29 mouse cellular contexts compared by ENCODE assay signal in the genomic region with DNA sequence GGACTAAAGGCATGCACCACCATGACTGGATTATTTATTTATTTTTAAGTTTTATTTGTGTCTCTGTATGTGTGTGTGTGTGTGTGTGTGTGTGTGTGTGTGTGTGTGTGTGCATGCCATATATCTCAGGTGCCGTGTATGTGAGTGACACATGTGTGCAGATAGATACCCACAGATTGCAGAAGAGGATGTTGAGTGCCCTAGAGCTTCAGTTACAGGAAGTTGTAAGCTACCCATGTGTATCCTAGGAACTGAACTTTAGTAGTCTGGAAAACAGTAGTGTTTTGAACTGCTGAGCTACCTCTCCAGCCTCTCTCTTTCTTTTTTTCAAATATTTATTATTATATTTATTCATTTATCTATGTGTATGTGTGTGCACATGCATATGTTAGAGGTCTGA. TPM values are rescaled to one million over a fixed set of nuclear protein-coding genes. Genes with fewer than 3 reads are reported as not detected.
DNase-seq lines count a peak whose midpoint lies in the region; ATAC-seq and TF ChIP-seq lines count a peak whose summit lies in the region.
"Had no signal": no experiment of that assay in that cellular context is flagged by ENCODE, and none has a peak within 500 bp of the region (broad histone marks: within the 10 kb centered on the region; RNA-seq: fewer than 3 reads in every experiment).

No protein-coding gene starts in this region.

- no peak for DNase-seq in heart, adult 8-10 months (ENCODE audit: low spot score)
- DNase-seq in lung, postnatal 0 days (ENCODE audit: low spot score), result no peak
- no peak for DNase-seq in lung, postnatal 25 days (ENCODE audit: low spot score)
- no peak for DNase-seq in left cerebral cortex, postnatal 36 days (ENCODE audit: low spot score in 2 of 2)
- DNase-seq in layer of hippocampus, adult 11-12 months (ENCODE audit: low spot score), result no peak
- DNase-seq: adrenal gland, postnatal 10 days; cerebellum, adult 11 months; cerebellum, postnatal 10 days; liver, embryonic 13.5 days; midbrain, embryonic 14.5 days; right cerebral cortex, postnatal 14 days; spleen, adult 18-20 months had no signal

- H3K27me3 ChIP-seq in heart, embryonic 15.5 days, result no peaks in the 10 kb centered on the region
- H3K27me3 ChIP-seq in lung, postnatal 0 days (replicated peaks; ENCODE audit: insufficient read depth, low read length), result no peaks in the 10 kb centered on the region
- H3K27me3 ChIP-seq: embryonic facial prominence, embryonic 15.5 days; limb, embryonic 13.5 days had no signal

- intact Hi-C loops in left cerebral cortex, postnatal 36 days (cut with DNase I), result no loop called here

- no peak for TF ChIP-seq EP300 in lung, postnatal 0 days (IDR thresholded peaks at IDR 0.05)

- no peak for TF ChIP-seq CTCF in lung, postnatal 0 days (IDR thresholded peaks at IDR 0.05)

- no peak for ATAC-seq in heart, embryonic 15.5 days (replicated peaks; ENCODE audit: insufficient number of reproducible peaks, insufficient read depth, low FRiP score, low read depth)
- ATAC-seq in lung, postnatal 0 days, result no peak
- ATAC-seq in neutrophil, adult 5-6 weeks (ENCODE audit: extremely low read depth, insufficient number of reproducible peaks, low FRiP score, poor library complexity, severe bottlenecking), result peak; percentile 35; the same call in 1 of the 2 replicates
- ATAC-seq: forebrain, embryonic 16.5 days; hindbrain, postnatal 0 days; Patski had no signal

- H3K27ac ChIP-seq in heart, embryonic 15.5 days, result peak overlapping the region; percentile 15
- 0 out of 2 replicates have a peak overlapping the region, but pooled peaks have one; percentile 68 for H3K27ac ChIP-seq in lung, postnatal 0 days (ENCODE audit: low read length)
- H3K27ac ChIP-seq: embryonic facial prominence, embryonic 15.5 days; hindbrain, embryonic 10.5 days; hindbrain, postnatal 0 days; limb, embryonic 13.5 days; liver, embryonic 13.5 days had no signal

- no peak overlapping the region for H3K4me2 ChIP-seq in heart, embryonic 15.5 days
- no peak overlapping the region for H3K4me2 ChIP-seq in lung, postnatal 0 days (replicated peaks; ENCODE audit: low read depth, low read length)
- H3K4me2 ChIP-seq: embryonic facial prominence, embryonic 15.5 days; limb, embryonic 13.5 days; liver, embryonic 13.5 days; lung, embryonic 14.5 days had no signal

- no peaks in the 10 kb centered on the region for H3K36me3 ChIP-seq in heart, embryonic 15.5 days
- H3K36me3 ChIP-seq in lung, postnatal 0 days (ENCODE audit: insufficient read depth, low read length), result no peaks in the 10 kb centered on the region
- H3K36me3 ChIP-seq: embryonic facial prominence, embryonic 15.5 days; hindbrain, embryonic 10.5 days; limb, embryonic 13.5 days; liver, embryonic 13.5 days had no signal

- H3K4me1 ChIP-seq in heart, embryonic 15.5 days (replicated peaks), result peaks cover 14% of the 10 kb centered on the region
- H3K4me1 ChIP-seq in lung, postnatal 0 days (ENCODE audit: insufficient read depth, low read depth, low read length), result no peaks in the 10 kb centered on the region
- H3K4me1 ChIP-seq: embryonic facial prominence, embryonic 15.5 days; hindbrain, embryonic 10.5 days; limb, embryonic 13.5 days had no signal

- 63% methylated on average over 1 of the region's 1 CpGs for WGBS in heart, embryonic 15.5 days
- WGBS in lung, postnatal 0 days, result 63% methylated on average over 1 of the region's 1 CpGs

- H3K4me3 ChIP-seq in heart, embryonic 15.5 days, result no peak overlapping the region
- no peak overlapping the region for H3K4me3 ChIP-seq in lung, postnatal 0 days (ENCODE audit: low read depth, low read length)
- H3K4me3 ChIP-seq: embryonic facial prominence, embryonic 15.5 days; hindbrain, embryonic 10.5 days; limb, embryonic 13.5 days; liver, embryonic 13.5 days; megakaryocyte, embryonic 14.5 days; myocyte had no signal

- no peak overlapping the region for H3K9ac ChIP-seq in heart, embryonic 15.5 days
- no peak overlapping the region for H3K9ac ChIP-seq in lung, postnatal 0 days (replicated peaks; ENCODE audit: low read depth)
- H3K9ac ChIP-seq: embryonic facial prominence, embryonic 15.5 days; limb, embryonic 13.5 days; liver, embryonic 13.5 days; lung, embryonic 14.5 days had no signal

- no peaks in the 10 kb centered on the region for H3K9me3 ChIP-seq in heart, embryonic 15.5 days (replicated peaks)
- H3K9me3 ChIP-seq in lung, postnatal 0 days (ENCODE audit: low read length), result no peaks in the 10 kb centered on the region
- H3K9me3 ChIP-seq: embryonic facial prominence, embryonic 15.5 days; hindbrain, embryonic 10.5 days; limb, embryonic 13.5 days; liver, embryonic 13.5 days; megakaryocyte, embryonic 14.5 days had no signal

RNA-seq across cellular contexts. Expression of a gene that starts 8.1 kb away (rescaled TPM):
- polyA plus RNA-seq in heart, embryonic 15.5 days (2015; fragmentation: Nextera tagmentation; extraction: Ambion mirVana), result 45.2 and 53.2 TPM in 2 replicates
- 10 to 100 TPM; 58.4 to 76.5 (median 69.2) TPM for total RNA-seq in heart, adult 8-10 months (2022)
- 269 and 283 TPM in 2 replicates for polyA plus RNA-seq in lung, postnatal 0 days (2015; fragmentation: Nextera tagmentation; extraction: Ambion mirVana)
- total RNA-seq in neutrophil, adult 5-6 weeks (2017), result not detected in 2 replicates
- 1 to 10 TPM; 5.3 to 7.7 TPM for total RNA-seq in left cerebral cortex, postnatal 36 days (2021)

RNA-seq across cellular contexts. Expression of a gene that starts 15.3 kb away (rescaled TPM):
- polyA plus RNA-seq in heart, embryonic 15.5 days (2015; fragmentation: Nextera tagmentation; extraction: Ambion mirVana), result 128 and 145 TPM in 2 replicates
- total RNA-seq in heart, adult 8-10 months (2022), result 10 to 100 TPM; 11.8 to 37.6 (median 13.6) TPM
- polyA plus RNA-seq in lung, postnatal 0 days (2015; fragmentation: Nextera tagmentation; extraction: Ambion mirVana), result 83.7 and 85.6 TPM in 2 replicates
- 95.3 and 99.8 TPM in 2 replicates for total RNA-seq in neutrophil, adult 5-6 weeks (2017)
- total RNA-seq in left cerebral cortex, postnatal 36 days (2021), result 1 to 10 TPM; 5.2 to 5.5 TPM

RNA-seq across cellular contexts. Expression of a gene that starts 39.1 kb away (rescaled TPM):
- polyA plus RNA-seq in heart, embryonic 15.5 days (2015; fragmentation: Nextera tagmentation; extraction: Ambion mirVana), result 0.25 and 0.38 TPM in 2 replicates
- under 1 TPM in 2 of 4 experiments, not detected in 2; 0.14 to 0.16 TPM for total RNA-seq in heart, adult 8-10 months (2022)
- polyA plus RNA-seq in lung, postnatal 0 days (2015; fragmentation: Nextera tagmentation; extraction: Ambion mirVana), result 0.44 and 0.53 TPM in 2 replicates
- total RNA-seq in neutrophil, adult 5-6 weeks (2017), result not detected in 2 replicates
- not detected for total RNA-seq in left cerebral cortex, postnatal 36 days (2021)
- total RNA-seq: hindbrain, postnatal 0 days; layer of hippocampus, postnatal 10 days; left cerebral cortex, adult 8-10 months had no signal
- polyA plus RNA-seq: brain, embryonic 14.5 days; forebrain, embryonic 16.5 days; hindbrain, postnatal 0 days; midbrain, embryonic 14.5 days; neural tube, embryonic 14.5 days; Patski; stomach, embryonic 14.5 days; urinary bladder, adult 2 months had no signal

RNA-seq across cellular contexts. Expression of a gene that starts 39.9 kb away (rescaled TPM):
- 5.1 and 5.3 TPM in 2 replicates for polyA plus RNA-seq in heart, embryonic 15.5 days (2015; fragmentation: Nextera tagmentation; extraction: Ambion mirVana)
- total RNA-seq in heart, adult 8-10 months (2022), result 1 to 10 TPM; 1.2 to 1.8 (median 1.4) TPM
- 5.6 and 6.5 TPM in 2 replicates for polyA plus RNA-seq in lung, postnatal 0 days (2015; fragmentation: Nextera tagmentation; extraction: Ambion mirVana)
- not detected in 2 replicates for total RNA-seq in neutrophil, adult 5-6 weeks (2017)
- total RNA-seq in left cerebral cortex, postnatal 36 days (2021), result 1 to 10 TPM; 1.2 to 1.7 TPM

RNA-seq across cellular contexts. Expression of a gene that starts 43.5 kb away (rescaled TPM):
- polyA plus RNA-seq in heart, embryonic 15.5 days (2015; fragmentation: Nextera tagmentation; extraction: Ambion mirVana), result 76.6 TPM in 2 replicates
- total RNA-seq in heart, adult 8-10 months (2022), result 100 to 1,000 TPM; 119 to 134 (median 122) TPM
- polyA plus RNA-seq in lung, postnatal 0 days (2015; fragmentation: Nextera tagmentation; extraction: Ambion mirVana), result 24.2 and 28.5 TPM in 2 replicates
- total RNA-seq in neutrophil, adult 5-6 weeks (2017), result 10.0 and 10.3 TPM in 2 replicates
- total RNA-seq in left cerebral cortex, postnatal 36 days (2021), result 10 to 100 TPM; 53.8 to 55.9 TPM

Comparison
In these comparisons a context has a peak if more than half of its experiments do, and no peak if none do; other contexts are left out.
1. RNA of a gene that starts 8.1 kb away (total RNA-seq): 58.4 to 76.5 TPM in heart, adult 8-10 months; 5.3 to 7.7 TPM in left cerebral cortex, postnatal 36 days and not detected in neutrophil, adult 5-6 weeks; every median in the first group is over 4 times any median in the second.